Mouse (Mus musculus): ENCODE results near the gene Aldh3b2. TPM values are rescaled to one million over a fixed set of nuclear protein-coding genes. Genes with fewer than 3 reads are reported as not detected.
"Not testable (repeated sequence)": the region's sequence is repeated elsewhere in the genome, so short reads cannot be mapped to it uniquely, and the experiment has no call there.

Aldh3b2 gene
- polyA plus RNA-seq, 1 experiment from 2014 or later: 2.8 TPM

DNA sequence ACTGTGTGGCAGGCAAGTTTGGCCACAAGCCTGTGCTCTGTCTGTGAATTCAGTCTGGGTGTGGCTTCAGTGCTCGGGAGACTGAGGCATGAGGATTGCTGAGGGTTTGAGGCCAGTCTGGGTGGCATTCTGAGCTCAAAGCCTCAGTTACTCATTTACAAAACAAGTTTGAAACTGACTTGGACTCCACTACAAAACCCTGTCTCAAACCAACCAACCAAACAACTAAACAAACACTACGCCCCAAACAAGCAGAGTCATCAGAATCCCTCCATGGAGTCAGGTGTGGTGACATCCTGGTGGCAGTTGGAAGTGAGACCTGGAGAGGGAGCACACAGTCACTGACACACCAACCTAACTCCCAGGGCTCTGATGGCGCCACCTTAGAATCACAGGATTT, 21.8 kb upstream of the Aldh3b2 start:
- Histone ChIP-seq H3K27me3 (no peaks in the 10 kb centered on the region), H3K9me3 (no peaks in the 10 kb centered on the region), H3K9ac (no peak overlapping the region), H3K4me2 (replicated peaks) (no peak overlapping the region), H3K4me1 (no peaks in the 10 kb centered on the region), H3K27ac (no peak overlapping the region), H3K4me3 (no peak overlapping the region), H3K36me3 (no peaks in the 10 kb centered on the region)
- no peak for ATAC-seq (ENCODE audit: insufficient number of reproducible peaks, insufficient read depth, low FRiP score, low TSS enrichment)
- WGBS: 84% methylated on average over 3 of the region's 3 CpGs

DNA sequence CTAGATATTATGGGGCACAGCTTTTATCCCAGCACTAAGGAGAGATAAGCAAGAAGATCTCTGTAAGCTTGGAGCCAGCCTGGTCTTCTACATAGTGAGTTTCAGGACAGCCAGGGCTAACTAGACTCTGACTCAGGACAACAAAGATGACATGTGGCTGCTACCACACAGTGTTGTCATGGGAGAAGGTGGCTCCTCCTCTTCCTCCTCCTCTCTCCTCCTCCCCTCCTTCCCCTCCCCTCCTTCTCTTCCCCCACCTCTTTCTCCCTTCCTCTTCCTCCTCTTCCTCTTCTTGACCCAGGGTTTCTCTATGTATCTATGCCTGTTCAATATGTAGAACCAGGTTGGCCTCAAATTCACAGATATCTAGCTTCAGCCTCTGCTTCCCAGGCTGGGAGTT, 20.7 kb upstream of the Aldh3b2 start:
- Histone ChIP-seq H3K27me3 (no peaks in the 10 kb centered on the region), H3K27ac (no peak overlapping the region), H3K9ac (no peak overlapping the region), H3K4me2 (replicated peaks) (no peak overlapping the region), H3K4me3 (no peak overlapping the region), H3K4me1 (no peaks in the 10 kb centered on the region), H3K36me3 (no peaks in the 10 kb centered on the region), H3K9me3 (no peaks in the 10 kb centered on the region)
- no peak for ATAC-seq (ENCODE audit: insufficient number of reproducible peaks, insufficient read depth, low FRiP score, low TSS enrichment)

DNA sequence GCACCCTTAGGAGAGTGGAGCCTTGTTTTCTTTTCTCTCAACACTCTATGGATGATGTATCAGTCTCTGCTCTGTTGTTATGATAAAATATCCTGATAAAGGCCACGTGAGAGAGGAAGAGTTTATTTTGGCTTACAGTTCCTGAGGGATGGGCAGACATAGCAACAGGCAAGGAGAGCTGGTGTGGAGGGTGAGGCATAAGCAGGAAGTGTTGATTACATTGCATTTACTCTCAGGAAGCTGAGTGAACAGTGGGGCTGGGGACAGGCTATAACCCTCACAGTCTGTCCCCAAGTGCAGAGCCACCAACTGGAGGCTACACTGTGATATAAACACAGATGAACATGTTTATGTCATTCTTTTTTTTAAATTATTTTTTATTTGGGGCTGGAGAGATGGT, 20.0 kb upstream of the Aldh3b2 start:
- Histone ChIP-seq H3K9ac (no peak overlapping the region), H3K27ac (no peak overlapping the region), H3K4me2 (replicated peaks) (no peak overlapping the region), H3K9me3 (no peaks in the 10 kb centered on the region), H3K36me3 (no peaks in the 10 kb centered on the region), H3K27me3 (no peaks in the 10 kb centered on the region), H3K4me3 (no peak overlapping the region), H3K4me1 (no peaks in the 10 kb centered on the region)
- 46% methylated on average over 1 of the region's 1 CpGs for WGBS
- ATAC-seq (ENCODE audit: insufficient number of reproducible peaks, insufficient read depth, low FRiP score, low TSS enrichment): no peak

DNA sequence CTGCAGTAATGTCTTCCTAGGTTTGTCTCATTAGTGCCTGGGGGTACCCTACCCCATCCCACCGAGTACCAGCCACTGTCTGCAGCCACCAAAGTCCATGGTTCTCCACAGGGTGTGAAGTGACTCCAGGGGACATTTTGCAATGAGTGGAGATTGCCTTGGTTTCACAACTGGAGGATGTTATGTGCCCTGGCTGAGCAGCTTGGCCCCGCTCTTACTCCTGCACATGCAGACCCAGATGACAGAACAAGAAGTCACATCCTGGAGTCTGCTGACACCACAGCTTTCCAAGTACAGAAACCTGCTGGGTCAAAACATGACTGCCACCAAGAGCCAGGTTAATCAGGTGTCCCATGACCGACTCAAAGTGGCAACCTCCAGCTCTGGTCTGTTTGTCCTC, 17.1 kb upstream of the Aldh3b2 start:
- no peaks in the 10 kb centered on the region for H3K9me3 ChIP-seq
- no peak overlapping the region for H3K9ac ChIP-seq
- H3K27ac ChIP-seq: no peak overlapping the region
- H3K27me3 ChIP-seq: no peaks in the 10 kb centered on the region
- no peak overlapping the region for H3K4me2 ChIP-seq (replicated peaks)
- WGBS: 82% methylated on average over 3 of the region's 3 CpGs
- H3K4me3 ChIP-seq: no peak overlapping the region
- no peak for ATAC-seq (ENCODE audit: insufficient number of reproducible peaks, insufficient read depth, low FRiP score, low TSS enrichment)
- H3K36me3 ChIP-seq: no peaks in the 10 kb centered on the region
- H3K4me1 ChIP-seq: no peaks in the 10 kb centered on the region

DNA sequence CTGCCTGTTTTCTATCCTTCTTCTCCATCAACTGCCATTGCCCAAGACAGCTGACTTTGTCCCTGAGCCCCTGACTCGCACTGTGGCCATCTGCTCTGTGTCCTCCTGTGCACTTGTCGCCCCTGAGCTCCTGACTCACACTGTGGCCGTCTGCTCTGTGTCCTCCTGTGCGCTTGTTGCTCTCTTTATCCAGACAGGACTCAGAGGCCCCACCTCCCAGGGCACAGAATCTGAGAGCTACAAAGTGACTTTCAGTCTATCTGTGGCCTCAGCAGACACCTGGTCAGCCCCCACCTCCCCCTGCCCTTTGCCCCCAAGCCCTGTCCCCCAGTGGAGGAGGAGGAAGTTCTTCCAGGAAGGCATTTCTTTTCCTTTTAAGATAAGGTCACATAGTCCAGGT, 16.3 kb upstream of the Aldh3b2 start:
- Histone ChIP-seq H3K4me3 (no peak overlapping the region), H3K4me1 (no peaks in the 10 kb centered on the region), H3K27ac (no peak overlapping the region), H3K4me2 (replicated peaks) (no peak overlapping the region), H3K27me3 (no peaks in the 10 kb centered on the region), H3K9ac (no peak overlapping the region), H3K9me3 (no peaks in the 10 kb centered on the region), H3K36me3 (no peaks in the 10 kb centered on the region)
- WGBS: 61% methylated on average over 4 of the region's 4 CpGs
- ATAC-seq (ENCODE audit: insufficient number of reproducible peaks, insufficient read depth, low FRiP score, low TSS enrichment): no peak

DNA sequence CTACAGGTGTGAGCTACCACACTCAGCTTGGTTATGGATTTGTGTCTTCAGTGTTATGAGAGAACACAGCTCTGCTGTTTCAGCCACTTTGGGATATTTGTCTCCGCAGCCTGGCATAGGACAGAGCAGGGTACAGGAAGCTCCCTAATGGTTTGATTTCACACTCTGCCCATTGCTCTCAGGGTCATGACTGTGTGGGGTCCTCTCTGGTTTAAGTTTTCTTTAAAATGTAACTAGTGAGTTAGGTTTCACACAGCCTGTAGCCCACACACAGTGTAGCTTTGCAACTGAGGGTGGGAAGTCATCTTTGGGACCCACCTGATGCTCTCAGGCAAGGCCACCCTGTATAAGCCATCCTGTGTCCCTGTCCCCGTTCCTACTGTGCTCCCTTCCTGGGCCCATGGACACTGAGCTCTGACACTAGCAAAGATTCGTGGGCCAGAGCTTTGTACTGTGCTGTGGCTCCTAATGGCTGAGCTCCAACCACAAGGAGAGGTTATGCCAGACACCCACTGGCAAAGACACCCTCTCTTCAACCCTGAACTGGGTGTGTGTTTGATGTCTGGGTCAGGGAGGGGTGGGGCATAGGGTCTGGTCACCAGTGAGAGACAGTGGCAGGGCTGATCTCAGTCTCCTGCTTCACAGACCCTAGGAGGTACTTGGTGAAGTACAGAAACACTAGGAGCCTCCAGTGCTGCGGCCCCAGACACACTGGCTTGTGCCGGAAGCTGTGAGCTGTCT, 14.7 kb upstream of the Aldh3b2 start:
- not testable (repeated sequence) for H3K4me1 ChIP-seq; ATAC-seq (ENCODE audit: insufficient number of reproducible peaks, insufficient read depth, low FRiP score, low TSS enrichment); H3K4me2 ChIP-seq (replicated peaks); H3K4me3 ChIP-seq; H3K9me3 ChIP-seq; H3K27ac ChIP-seq; H3K9ac ChIP-seq; H3K27me3 ChIP-seq; H3K36me3 ChIP-seq
- WGBS: 77% methylated on average over 5 of the region's 5 CpGs

DNA sequence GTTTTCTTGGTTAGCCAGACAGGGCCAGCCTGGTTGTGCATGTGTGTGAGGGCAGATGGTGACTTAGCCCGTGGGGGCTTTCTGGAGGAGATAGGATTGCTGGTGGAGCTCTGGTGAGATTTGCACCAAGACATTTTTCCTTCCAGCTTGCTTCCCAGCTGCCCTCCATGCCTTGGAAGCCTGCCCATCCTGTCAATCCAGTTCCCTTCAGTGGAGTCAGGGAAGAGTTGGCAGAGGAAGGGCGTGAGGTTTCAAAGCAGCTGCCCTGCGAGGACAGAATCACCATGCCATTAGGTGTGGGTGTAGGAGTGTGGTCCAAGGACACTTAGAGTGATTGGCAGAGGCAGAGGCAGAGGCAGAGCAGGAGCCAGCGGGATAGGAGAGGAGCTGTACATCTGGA, 13.7 kb upstream of the Aldh3b2 start, which contains the start of gene Aldh3b3:
Aldh3b3 (plus strand) TSS at position 176 of the 400 bp plus-strand sequence.
- Histone ChIP-seq H3K27ac (no peak within 1 kb of the TSS), H3K4me3 (no peak within 1 kb of the TSS), H3K27me3 (no peaks in the 10 kb centered on the region)

DNA sequence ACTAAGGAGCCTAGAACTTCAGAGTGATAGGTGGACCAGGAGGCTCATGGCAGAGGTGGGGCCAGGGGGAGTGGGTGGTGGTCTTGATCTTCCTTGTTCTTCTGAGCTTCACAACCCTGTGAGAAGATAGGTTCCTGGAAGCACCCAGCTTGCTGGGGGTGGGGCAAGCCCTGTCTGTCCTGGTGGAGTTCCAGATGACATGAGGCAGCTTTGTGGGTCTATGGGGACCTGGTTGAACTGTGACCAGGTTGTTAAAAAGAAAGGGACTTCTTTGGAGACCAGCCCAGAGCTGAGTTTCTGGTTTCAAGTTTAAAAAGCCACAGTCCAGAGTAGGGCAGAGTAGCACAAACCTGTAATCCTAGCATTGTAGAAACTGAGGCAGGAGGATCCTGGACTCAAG, 13.1 kb upstream of the Aldh3b2 start:
- Histone ChIP-seq H3K4me2 (replicated peaks) (no peak overlapping the region), H3K27ac (no peak overlapping the region), H3K9ac (no peak overlapping the region), H3K27me3 (no peaks in the 10 kb centered on the region), H3K36me3 (no peaks in the 10 kb centered on the region), H3K4me3 (no peak overlapping the region), H3K9me3 (no peaks in the 10 kb centered on the region), H3K4me1 (no peaks in the 10 kb centered on the region)
- no peak for ATAC-seq (ENCODE audit: insufficient number of reproducible peaks, insufficient read depth, low FRiP score, low TSS enrichment)

More for the DNA sequence above, 13.7 kb upstream of the Aldh3b2 start, which contains the start of gene Aldh3b3:
- Histone ChIP-seq H3K4me1 (no peaks in the 10 kb centered on the region), H3K9me3 (no peaks in the 10 kb centered on the region), H3K4me2 (replicated peaks) (no peak within 1 kb of the TSS), H3K36me3 (no peaks in the 10 kb centered on the region), H3K9ac (no peak within 1 kb of the TSS)
- ATAC-seq (ENCODE audit: insufficient number of reproducible peaks, insufficient read depth, low FRiP score, low TSS enrichment): no peak
- 78% methylated on average over 4 of the region's 4 CpGs for WGBS

DNA sequence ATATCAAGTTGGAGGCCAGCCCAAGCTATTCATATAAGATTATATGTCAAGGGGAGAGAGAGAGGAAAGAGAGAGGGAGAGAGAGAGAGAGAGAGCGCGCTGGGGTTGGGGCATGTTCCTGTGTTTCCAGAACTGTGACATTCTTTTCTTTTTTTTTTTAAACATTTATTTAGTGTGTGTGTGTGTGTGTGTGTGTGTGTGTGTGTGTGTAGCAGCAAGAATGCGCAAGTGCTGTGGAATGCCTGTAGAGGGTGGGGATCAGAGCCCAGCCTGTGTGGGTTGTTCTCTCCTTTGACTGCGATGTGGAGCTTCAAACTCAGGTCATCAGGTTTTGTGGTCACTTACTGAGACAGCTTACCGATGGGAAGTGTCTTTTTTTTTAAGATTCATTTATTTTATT, 11.9 kb upstream of the Aldh3b2 start:
- WGBS: 78% methylated on average over 5 of the region's 5 CpGs
- no peak overlapping the region for H3K9ac ChIP-seq
- no peak overlapping the region for H3K4me3 ChIP-seq
- H3K27ac ChIP-seq: no peak overlapping the region
- H3K36me3 ChIP-seq: no peaks in the 10 kb centered on the region
- H3K4me1 ChIP-seq: no peaks in the 10 kb centered on the region
- H3K4me2 ChIP-seq (replicated peaks): no peak overlapping the region
- no peak for ATAC-seq (ENCODE audit: insufficient number of reproducible peaks, insufficient read depth, low FRiP score, low TSS enrichment)
- no peaks in the 10 kb centered on the region for H3K27me3 ChIP-seq
- no peaks in the 10 kb centered on the region for H3K9me3 ChIP-seq

DNA sequence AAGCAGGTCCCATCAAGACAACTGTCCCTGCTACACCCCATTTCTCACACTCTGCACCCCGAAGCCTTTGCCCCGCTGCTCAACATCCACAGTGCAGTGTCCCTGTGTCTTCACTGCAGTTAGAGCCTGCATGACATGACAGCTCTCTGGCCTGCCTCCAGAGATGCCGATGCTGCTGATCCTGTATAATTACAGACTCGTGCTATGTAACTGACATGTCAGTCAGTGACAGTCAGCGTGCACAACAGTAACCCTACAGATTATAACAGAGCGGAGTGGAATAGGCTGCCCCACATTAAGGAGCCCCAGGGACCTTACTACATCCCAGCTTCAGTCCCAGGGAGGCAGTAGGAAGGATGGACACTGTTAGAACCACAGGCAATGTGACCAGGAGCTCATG, 10.3 kb upstream of the Aldh3b2 start:
- not testable (repeated sequence) for H3K36me3 ChIP-seq; H3K4me1 ChIP-seq; ATAC-seq (ENCODE audit: insufficient number of reproducible peaks, insufficient read depth, low FRiP score, low TSS enrichment); H3K4me3 ChIP-seq; H3K9ac ChIP-seq; H3K27ac ChIP-seq; H3K27me3 ChIP-seq; H3K9me3 ChIP-seq; H3K4me2 ChIP-seq (replicated peaks)
- 79% methylated on average over 6 of the region's 6 CpGs for WGBS

DNA sequence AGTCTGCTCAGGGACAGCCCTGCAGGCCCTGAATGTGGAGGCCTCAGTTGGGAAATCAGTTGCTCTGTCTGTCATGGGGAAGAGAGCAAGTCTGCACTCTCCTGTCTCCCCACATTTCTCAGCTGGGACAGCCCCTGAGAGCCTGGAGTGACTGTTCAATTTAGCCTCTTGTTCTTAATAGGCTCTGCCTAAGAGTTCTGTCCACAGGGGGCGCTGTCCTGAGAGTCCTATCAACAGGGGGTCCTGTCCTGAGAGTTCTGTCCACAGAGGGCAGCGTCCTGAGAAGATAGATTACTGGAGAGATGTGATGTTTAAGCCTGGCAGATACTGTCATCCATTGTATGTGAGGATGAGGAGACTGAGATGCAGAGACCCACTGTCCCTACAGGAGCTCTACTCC, 9.7 kb upstream of the Aldh3b2 start:
- Histone ChIP-seq H3K27me3 (no peaks in the 10 kb centered on the region), H3K4me3 (no peak overlapping the region), H3K9ac (no peak overlapping the region), H3K27ac (no peak overlapping the region), H3K4me2 (replicated peaks) (no peak overlapping the region), H3K36me3 (no peaks in the 10 kb centered on the region), H3K9me3 (no peaks in the 10 kb centered on the region), H3K4me1 (no peaks in the 10 kb centered on the region)
- WGBS: 16% methylated on average over 2 of the region's 2 CpGs
- no peak for ATAC-seq (ENCODE audit: insufficient number of reproducible peaks, insufficient read depth, low FRiP score, low TSS enrichment)

DNA sequence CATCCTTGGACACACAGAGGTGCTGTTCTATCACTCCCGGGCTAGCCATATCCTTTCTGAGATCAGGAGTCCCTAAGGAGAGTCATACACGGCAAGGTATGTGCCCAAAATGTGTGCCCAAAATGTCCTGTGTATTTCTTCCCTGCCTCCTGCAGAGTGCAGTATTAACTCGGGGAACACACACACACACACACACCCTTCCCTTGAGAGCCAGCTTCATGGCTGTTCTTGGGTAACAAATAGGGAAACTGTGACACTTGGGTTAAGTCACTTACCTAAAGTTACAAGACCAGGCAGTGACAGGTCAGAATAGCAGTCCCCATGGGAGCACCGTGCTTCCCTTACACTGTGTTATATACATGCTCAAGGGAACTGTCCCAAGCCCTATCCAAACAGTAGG, 8.1 kb upstream of the Aldh3b2 start:
- no peak overlapping the region for H3K4me3 ChIP-seq
- H3K9ac ChIP-seq: no peak overlapping the region
- WGBS: 73% methylated on average over 4 of the region's 4 CpGs
- H3K27me3 ChIP-seq: no peaks in the 10 kb centered on the region
- H3K4me1 ChIP-seq: no peaks in the 10 kb centered on the region
- ATAC-seq (ENCODE audit: insufficient number of reproducible peaks, insufficient read depth, low FRiP score, low TSS enrichment): no peak
- no peaks in the 10 kb centered on the region for H3K36me3 ChIP-seq
- H3K27ac ChIP-seq: no peak overlapping the region
- H3K9me3 ChIP-seq: no peaks in the 10 kb centered on the region
- no peak overlapping the region for H3K4me2 ChIP-seq (replicated peaks)

Data from embryonic facial prominence, embryonic 12.5 days (tissue).